Mouse (Mus musculus): ENCODE measurements around the gene Smad5.

DNA sequence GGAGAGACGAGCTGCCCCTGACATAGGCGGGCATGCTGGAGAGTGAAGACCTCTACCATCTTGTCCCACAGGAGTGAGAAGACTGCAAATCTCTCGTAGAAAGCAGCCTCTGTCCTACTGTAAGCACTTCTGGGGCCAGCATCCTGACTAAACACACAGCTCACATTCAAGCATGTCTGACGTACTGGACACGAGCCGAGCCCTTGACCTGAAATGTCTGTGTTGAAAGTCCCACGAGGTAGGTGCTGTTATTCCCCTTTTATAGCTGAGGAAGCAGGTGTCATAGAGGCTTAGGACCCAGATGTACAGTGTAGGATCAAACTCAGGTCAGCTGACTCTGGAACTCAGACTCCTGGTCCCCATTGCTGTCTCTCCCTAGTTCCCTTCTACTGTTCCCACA is 46.6 kb downstream of the Smad5 start:
- TF ChIP-seq CTCF (IDR thresholded peaks at IDR 0.05) (no peak), POLR2A (IDR thresholded peaks at IDR 0.05; ENCODE audit: insufficient read depth, low read depth, low read length) (no peak), EP300 (IDR thresholded peaks at IDR 0.05; ENCODE audit: insufficient read depth, low read depth, low read length) (no peak)
